ENCODE assay signal across 11 mouse cellular contexts in genomic region chr5:112320936-112321335, GRCm38 (mm10). TPM values are rescaled to one million over a fixed set of nuclear protein-coding genes. Genes with fewer than 3 reads are reported as not detected.
A peak's percentile ranks its signal among the peaks of the same experiment; 100 is the strongest.
DNase-seq lines count a peak whose midpoint lies in the region; ATAC-seq lines count a peak whose summit lies in the region.
"Had no signal": no experiment of that assay in that cellular context is flagged by ENCODE, and none has a peak within 500 bp of the region (broad histone marks: within the 10 kb centered on the region; RNA-seq: fewer than 3 reads in every experiment).

No protein-coding gene starts in this region.

- DNase-seq in adipocyte (ENCODE audit: low spot score) = peak; percentile 44
- DNase-seq in cerebellum, adult 11 months = peak; percentile 41
- DNase-seq in frontal cortex, postnatal 36 days (ENCODE audit: low spot score in 2 of 2) = peak; percentile 78 to 95
- peak; percentile 81 to 98 for DNase-seq in left cerebral cortex, postnatal 25 days (ENCODE audit: low spot score in 2 of 2)
- DNase-seq in limb, embryonic 10.5 days (ENCODE audit: low spot score) = no peak
- DNase-seq: kidney, postnatal 14 days; lung, embryonic 14.5 days; spleen, adult 18-20 months had no signal

- no peaks in the 10 kb centered on the region for H3K9me3 ChIP-seq in limb, embryonic 10.5 days (replicated peaks)

- intact Hi-C loops in left cerebral cortex, postnatal 25 days (cut with DNase I) = loop anchor here (1.0 kb wide), 2 partner anchors 45 to 93 kb away; partner anchors contain the start of gene Tpst2

- H3K4me3 ChIP-seq in limb, embryonic 10.5 days = no peak overlapping the region

- H3K36me3 ChIP-seq in limb, embryonic 10.5 days = peaks cover 5% of the 10 kb centered on the region; the same call in 1 of the 2 replicates

- ATAC-seq in CD4-positive, CD25-positive, alpha-beta regulatory T cell, adult 4 months = no peak
- ATAC-seq in activated CD4-positive, CD25-positive, alpha-beta regulatory T cell, adult 4 months = no peak

- no peak overlapping the region for H3K27ac ChIP-seq in limb, embryonic 10.5 days

- WGBS in limb, embryonic 10.5 days = 75% methylated on average over 6 of the region's 6 CpGs

- H3K27me3 ChIP-seq in limb, embryonic 10.5 days (ENCODE audit: low read depth, poor library complexity, severe bottlenecking) = no peaks in the 10 kb centered on the region

- H3K4me1 ChIP-seq in limb, embryonic 10.5 days = peaks cover 20% of the 10 kb centered on the region

RNA-seq across cellular contexts. Expression of gene Tfip11, which starts 5.2 kb away (rescaled TPM):
- total RNA-seq in left cerebral cortex, postnatal 25 days (2021) = 10 to 100 TPM; 39.9 to 40.0 TPM
- 43.5 and 44.4 TPM in 2 replicates for polyA plus RNA-seq in limb, embryonic 10.5 days (2016; fragmentation: Nextera tagmentation; extraction: Ambion mirVana)
- 10 to 100 TPM; 17.0 to 37.0 TPM for polyA plus RNA-seq in CD4-positive, CD25-positive, alpha-beta regulatory T cell, adult 4 months (2017; shearing (Covaris generic))
- polyA plus RNA-seq in activated CD4-positive, CD25-positive, alpha-beta regulatory T cell, adult 4 months (2017; shearing (Covaris generic)) = 10 to 100 TPM; 11.8 to 18.4 TPM

RNA-seq across cellular contexts. Expression of gene Srrd, which starts 21.9 kb away (rescaled TPM):
- total RNA-seq in left cerebral cortex, postnatal 25 days (2021) = 10 to 100 TPM; 22.6 to 24.8 TPM
- 56.2 and 59.2 TPM in 2 replicates for polyA plus RNA-seq in limb, embryonic 10.5 days (2016; fragmentation: Nextera tagmentation; extraction: Ambion mirVana)
- polyA plus RNA-seq in CD4-positive, CD25-positive, alpha-beta regulatory T cell, adult 4 months (2017; shearing (Covaris generic)) = 1 to 10 TPM; 1.2 to 4.6 TPM
- polyA plus RNA-seq in activated CD4-positive, CD25-positive, alpha-beta regulatory T cell, adult 4 months (2017; shearing (Covaris generic)) = 1 to 10 TPM; 1.5 to 2.7 TPM

RNA-seq across cellular contexts. Expression of gene Hps4, which starts 21.9 kb away (rescaled TPM):
- 10 to 100 TPM; 24.3 to 29.3 TPM for total RNA-seq in left cerebral cortex, postnatal 25 days (2021)
- 38.9 and 39.1 TPM in 2 replicates for polyA plus RNA-seq in limb, embryonic 10.5 days (2016; fragmentation: Nextera tagmentation; extraction: Ambion mirVana)
- 10 to 100 TPM; 14.5 to 16.7 TPM for polyA plus RNA-seq in CD4-positive, CD25-positive, alpha-beta regulatory T cell, adult 4 months (2017; shearing (Covaris generic))
- polyA plus RNA-seq in activated CD4-positive, CD25-positive, alpha-beta regulatory T cell, adult 4 months (2017; shearing (Covaris generic)) = 10 to 100 TPM; 15.2 to 18.3 TPM

RNA-seq across cellular contexts. Expression of gene Gm6583, which starts 34.9 kb away (rescaled TPM):
- total RNA-seq in left cerebral cortex, postnatal 25 days (2021) = not detected
- 0.14 and 0.25 TPM in 2 replicates for polyA plus RNA-seq in limb, embryonic 10.5 days (2016; fragmentation: Nextera tagmentation; extraction: Ambion mirVana)
- polyA plus RNA-seq in CD4-positive, CD25-positive, alpha-beta regulatory T cell, adult 4 months (2017; shearing (Covaris generic)) = under 1 TPM in 1 of 2 experiments, not detected in 1; 0.28 TPM
- not detected for polyA plus RNA-seq in activated CD4-positive, CD25-positive, alpha-beta regulatory T cell, adult 4 months (2017; shearing (Covaris generic))
- total RNA-seq: hematopoietic stem cell, adult 5-6 weeks had no signal

RNA-seq across cellular contexts. Expression of gene Tpst2, which starts 44.4 kb away (rescaled TPM):
- total RNA-seq in left cerebral cortex, postnatal 25 days (2021) = 10 to 100 TPM; 39.0 to 43.9 TPM
- polyA plus RNA-seq in limb, embryonic 10.5 days (2016; fragmentation: Nextera tagmentation; extraction: Ambion mirVana) = 37.5 and 38.0 TPM in 2 replicates
- 10 to 100 TPM; 58.0 to 61.9 TPM for polyA plus RNA-seq in CD4-positive, CD25-positive, alpha-beta regulatory T cell, adult 4 months (2017; shearing (Covaris generic))
- polyA plus RNA-seq in activated CD4-positive, CD25-positive, alpha-beta regulatory T cell, adult 4 months (2017; shearing (Covaris generic)) = 10 to 100 TPM; 75.0 to 86.1 TPM

Comparison
In these comparisons a context has a peak if more than half of its experiments do, and no peak if none do; other contexts are left out.
1. RNA of gene Srrd, which starts 21.9 kb away (polyA plus RNA-seq): 56.2 to 59.2 TPM in limb, embryonic 10.5 days; 1.2 to 4.6 TPM in CD4-positive, CD25-positive, alpha-beta regulatory T cell, adult 4 months and 1.5 to 2.7 TPM in activated CD4-positive, CD25-positive, alpha-beta regulatory T cell, adult 4 months; every median in the first group is over 10 times any median in the second.